Mouse (Mus musculus): ENCODE results near the gene Zfp282.

DNA sequence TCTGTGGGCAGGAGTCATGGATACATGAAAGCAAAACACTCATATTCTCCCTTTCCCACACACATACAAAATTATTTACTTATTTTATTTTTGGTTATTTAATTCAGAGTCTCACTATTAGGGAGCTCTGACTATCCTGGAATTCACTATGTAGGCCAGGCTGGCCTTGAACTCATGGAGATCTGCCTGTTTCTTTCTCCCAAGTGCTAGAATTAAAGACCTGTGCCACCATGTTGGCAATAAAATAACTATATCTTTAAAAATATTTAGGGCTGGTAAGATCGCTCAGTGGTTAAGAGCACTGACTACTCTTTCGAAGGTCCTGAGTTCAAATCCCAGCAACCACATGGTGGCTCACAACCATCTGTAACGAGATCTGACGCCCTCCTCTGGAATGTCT lies 70.4 kb downstream of the Zfp282 start:
- no peak for TF ChIP-seq EP300 (IDR thresholded peaks at IDR 0.05; ENCODE audit: low read depth)
- TF ChIP-seq CTCF (IDR thresholded peaks at IDR 0.05; ENCODE audit: low read depth) = no peak
